In the genomic region with DNA sequence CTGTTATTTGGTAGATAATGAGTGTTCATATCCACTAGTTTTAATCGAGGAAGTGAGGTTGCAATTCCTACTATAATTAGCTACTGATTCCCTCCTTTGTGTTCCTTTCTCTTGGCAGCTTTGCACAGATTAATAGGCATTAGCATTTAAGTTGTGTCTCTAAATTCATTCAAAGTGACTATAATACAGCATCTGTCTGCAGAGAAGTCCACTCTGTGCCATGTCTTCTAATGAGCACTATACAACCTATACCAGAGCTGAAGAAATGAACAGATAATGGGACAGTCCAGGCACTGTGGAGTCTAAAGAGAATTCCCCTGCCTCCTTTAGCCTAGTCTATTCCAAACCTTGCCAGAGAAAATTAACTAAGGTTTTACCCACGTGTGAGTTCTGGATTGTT, we compare ENCODE assay signal across 27 mouse cellular contexts.
A peak's percentile ranks its signal among the peaks of the same experiment; 100 is the strongest.
DNase-seq lines count a peak whose midpoint lies in the region; ATAC-seq and TF ChIP-seq lines count a peak whose summit lies in the region.
"Had no signal": no experiment of that assay in that cellular context is flagged by ENCODE, and none has a peak within 500 bp of the region (broad histone marks: within the 10 kb centered on the region; RNA-seq: fewer than 3 reads in every experiment).

No protein-coding gene starts in this region.

- no peaks in the 10 kb centered on the region for H3K4me1 ChIP-seq in forebrain, embryonic 12.5 days
- no peaks in the 10 kb centered on the region for H3K4me1 ChIP-seq in forebrain, embryonic 11.5 days (replicated peaks; ENCODE audit: control insufficient read depth, insufficient read depth, low read length)
- H3K4me1 ChIP-seq in midbrain, embryonic 13.5 days (replicated peaks), result no peaks in the 10 kb centered on the region
- no peaks in the 10 kb centered on the region for H3K4me1 ChIP-seq in midbrain, embryonic 14.5 days (ENCODE audit: control insufficient read depth, insufficient read depth, low read length)
- peaks cover 12% of the 10 kb centered on the region for H3K4me1 ChIP-seq in forebrain, embryonic 15.5 days
- no peaks in the 10 kb centered on the region; the same call in 1 of the 2 replicates for H3K4me1 ChIP-seq in forebrain, postnatal 0 days (ENCODE audit: insufficient read depth)
- no peaks in the 10 kb centered on the region for H3K4me1 ChIP-seq in intestine, embryonic 15.5 days (replicated peaks)
- H3K4me1 ChIP-seq: embryonic facial prominence, embryonic 13.5 days; embryonic facial prominence, embryonic 15.5 days had no signal

- WGBS in forebrain, embryonic 12.5 days, result 40% methylated on average over 2 of the region's 2 CpGs
- WGBS in forebrain, embryonic 11.5 days, result 47% methylated on average over 2 of the region's 2 CpGs
- WGBS in midbrain, embryonic 13.5 days, result 66% methylated on average over 2 of the region's 2 CpGs
- WGBS in midbrain, embryonic 14.5 days, result 55% methylated on average over 2 of the region's 2 CpGs
- 16% methylated on average over 2 of the region's 2 CpGs for WGBS in forebrain, embryonic 15.5 days
- WGBS in forebrain, postnatal 0 days, result 7% methylated on average over 2 of the region's 2 CpGs
- 83% methylated on average over 2 of the region's 2 CpGs for WGBS in intestine, embryonic 15.5 days

- H3K27me3 ChIP-seq in forebrain, embryonic 12.5 days, result no peaks in the 10 kb centered on the region
- H3K27me3 ChIP-seq in forebrain, embryonic 11.5 days (ENCODE audit: control insufficient read depth, insufficient read depth, low read length), result no peaks in the 10 kb centered on the region
- no peaks in the 10 kb centered on the region for H3K27me3 ChIP-seq in midbrain, embryonic 13.5 days
- no peaks in the 10 kb centered on the region for H3K27me3 ChIP-seq in midbrain, embryonic 14.5 days (ENCODE audit: control insufficient read depth, insufficient read depth, low read length)
- H3K27me3 ChIP-seq in forebrain, embryonic 15.5 days, result no peaks in the 10 kb centered on the region
- no peaks in the 10 kb centered on the region for H3K27me3 ChIP-seq in forebrain, postnatal 0 days (ENCODE audit: insufficient read depth, low read length)
- no peaks in the 10 kb centered on the region for H3K27me3 ChIP-seq in intestine, embryonic 15.5 days (replicated peaks)
- H3K27me3 ChIP-seq: CH12.LX; embryonic facial prominence, embryonic 13.5 days; embryonic facial prominence, embryonic 15.5 days had no signal

- DNase-seq in forebrain, embryonic 11.5 days (ENCODE audit: low spot score), result no peak
- no peak for DNase-seq in midbrain, embryonic 14.5 days
- DNase-seq in forebrain, postnatal 0 days, result no peak
- DNase-seq in right cerebral cortex, postnatal 36 days (ENCODE audit: low spot score in 2 of 2), result no peak
- DNase-seq: adrenal gland, adult 8-10 months; adrenal gland, postnatal 14 days; adrenal gland, postnatal 36 days; B cell, adult 2 months; cerebellum, adult 11 months; cerebellum, adult 18-20 months; cerebellum, adult 8-10 months; cerebellum, adult 9-11 months; cerebellum, postnatal 14 days; cerebellum, postnatal 36 days; embryo, embryonic 11 days had no signal

- peak; percentile 67; the same call in 1 of the 2 replicates for ATAC-seq in forebrain, embryonic 12.5 days (ENCODE audit: low FRiP score)
- ATAC-seq in forebrain, embryonic 11.5 days (replicated peaks; ENCODE audit: low FRiP score), result no peak
- ATAC-seq in midbrain, embryonic 13.5 days, result 0 out of 2 replicates have a peak, but pooled peaks have one; percentile 34
- ATAC-seq in midbrain, embryonic 14.5 days (ENCODE audit: low FRiP score, low TSS enrichment), result no peak
- ATAC-seq in forebrain, embryonic 15.5 days (replicated peaks), result 0 out of 2 replicates have a peak, but pooled peaks have one; percentile 53
- ATAC-seq in forebrain, postnatal 0 days, result peak; percentile 51
- ATAC-seq in intestine, embryonic 15.5 days, result no peak
- ATAC-seq: activated CD4-positive, CD25-positive, alpha-beta regulatory T cell, adult 4 months; CD4-positive, CD25-positive, alpha-beta regulatory T cell, adult 4 months; Patski had no signal

- H3K9me3 ChIP-seq in forebrain, embryonic 12.5 days, result no peaks in the 10 kb centered on the region
- H3K9me3 ChIP-seq in forebrain, embryonic 11.5 days (ENCODE audit: control insufficient read depth, low read length), result no peaks in the 10 kb centered on the region
- H3K9me3 ChIP-seq in midbrain, embryonic 13.5 days, result no peaks in the 10 kb centered on the region
- H3K9me3 ChIP-seq in midbrain, embryonic 14.5 days (ENCODE audit: control insufficient read depth, low read length), result no peaks in the 10 kb centered on the region
- H3K9me3 ChIP-seq in forebrain, embryonic 15.5 days, result no peaks in the 10 kb centered on the region
- no peaks in the 10 kb centered on the region for H3K9me3 ChIP-seq in forebrain, postnatal 0 days (ENCODE audit: low read length)
- no peaks in the 10 kb centered on the region for H3K9me3 ChIP-seq in intestine, embryonic 15.5 days
- H3K9me3 ChIP-seq: embryonic facial prominence, embryonic 13.5 days; embryonic facial prominence, embryonic 15.5 days; G1E had no signal

- H3K4me2 ChIP-seq in forebrain, embryonic 12.5 days, result no peak overlapping the region
- H3K4me2 ChIP-seq in forebrain, embryonic 11.5 days (ENCODE audit: low read depth, low read length, severe bottlenecking), result no peak overlapping the region
- no peak overlapping the region for H3K4me2 ChIP-seq in midbrain, embryonic 13.5 days (replicated peaks)
- no peak overlapping the region for H3K4me2 ChIP-seq in midbrain, embryonic 14.5 days (ENCODE audit: low read length)
- no peak overlapping the region for H3K4me2 ChIP-seq in forebrain, embryonic 15.5 days (replicated peaks)
- H3K4me2 ChIP-seq in forebrain, postnatal 0 days (ENCODE audit: low read depth), result no peak overlapping the region
- H3K4me2 ChIP-seq in intestine, embryonic 15.5 days (replicated peaks), result no peak overlapping the region
- H3K4me2 ChIP-seq: embryonic facial prominence, embryonic 13.5 days; embryonic facial prominence, embryonic 15.5 days had no signal

- H3K36me3 ChIP-seq in forebrain, embryonic 12.5 days (replicated peaks), result no peaks in the 10 kb centered on the region
- no peaks in the 10 kb centered on the region for H3K36me3 ChIP-seq in forebrain, embryonic 11.5 days (ENCODE audit: control insufficient read depth, insufficient read depth, low read length)
- no peaks in the 10 kb centered on the region for H3K36me3 ChIP-seq in midbrain, embryonic 13.5 days
- H3K36me3 ChIP-seq in midbrain, embryonic 14.5 days (ENCODE audit: control insufficient read depth, insufficient read depth, low read length), result no peaks in the 10 kb centered on the region
- H3K36me3 ChIP-seq in forebrain, embryonic 15.5 days, result no peaks in the 10 kb centered on the region
- H3K36me3 ChIP-seq in forebrain, postnatal 0 days (ENCODE audit: insufficient read depth), result no peaks in the 10 kb centered on the region
- H3K36me3 ChIP-seq in intestine, embryonic 15.5 days, result no peaks in the 10 kb centered on the region
- H3K36me3 ChIP-seq: embryonic facial prominence, embryonic 13.5 days; embryonic facial prominence, embryonic 15.5 days; G1E had no signal

- H3K4me3 ChIP-seq in forebrain, embryonic 12.5 days (replicated peaks), result no peak overlapping the region
- H3K4me3 ChIP-seq in forebrain, embryonic 11.5 days (ENCODE audit: low read depth, low read length), result no peak overlapping the region
- H3K4me3 ChIP-seq in midbrain, embryonic 13.5 days (replicated peaks), result no peak overlapping the region
- H3K4me3 ChIP-seq in midbrain, embryonic 14.5 days (replicated peaks; ENCODE audit: low read depth, low read length), result no peak overlapping the region
- H3K4me3 ChIP-seq in forebrain, embryonic 15.5 days, result no peak overlapping the region
- H3K4me3 ChIP-seq in forebrain, postnatal 0 days (ENCODE audit: low read depth, low read length), result no peak overlapping the region
- no peak overlapping the region for H3K4me3 ChIP-seq in intestine, embryonic 15.5 days (replicated peaks)
- H3K4me3 ChIP-seq: embryonic facial prominence, embryonic 13.5 days; embryonic facial prominence, embryonic 15.5 days; erythroblast, embryonic 14.5 days had no signal

- no peak overlapping the region for H3K27ac ChIP-seq in forebrain, embryonic 12.5 days
- no peak overlapping the region for H3K27ac ChIP-seq in forebrain, embryonic 11.5 days (ENCODE audit: low read depth, low read length)
- H3K27ac ChIP-seq in midbrain, embryonic 13.5 days, result no peak overlapping the region
- no peak overlapping the region for H3K27ac ChIP-seq in midbrain, embryonic 14.5 days (replicated peaks; ENCODE audit: low read depth, low read length)
- H3K27ac ChIP-seq in forebrain, embryonic 15.5 days (replicated peaks), result 0 out of 2 replicates have a peak overlapping the region, but pooled peaks have one; percentile 8
- H3K27ac ChIP-seq in forebrain, postnatal 0 days (ENCODE audit: low read depth, low read length), result no peak overlapping the region
- H3K27ac ChIP-seq in intestine, embryonic 15.5 days, result no peak overlapping the region
- H3K27ac ChIP-seq: embryonic facial prominence, embryonic 13.5 days; embryonic facial prominence, embryonic 15.5 days had no signal

- H3K9ac ChIP-seq in forebrain, embryonic 12.5 days, result no peak overlapping the region
- no peak overlapping the region for H3K9ac ChIP-seq in forebrain, embryonic 11.5 days (ENCODE audit: low read length)
- H3K9ac ChIP-seq in midbrain, embryonic 13.5 days (replicated peaks), result no peak overlapping the region
- no peak overlapping the region for H3K9ac ChIP-seq in midbrain, embryonic 14.5 days (replicated peaks; ENCODE audit: low read length)
- no peak overlapping the region for H3K9ac ChIP-seq in forebrain, embryonic 15.5 days (replicated peaks)
- no peak overlapping the region for H3K9ac ChIP-seq in forebrain, postnatal 0 days
- no peak overlapping the region for H3K9ac ChIP-seq in intestine, embryonic 15.5 days
- H3K9ac ChIP-seq: embryonic facial prominence, embryonic 13.5 days; embryonic facial prominence, embryonic 15.5 days had no signal

- no peak for TF ChIP-seq CTCF in forebrain, postnatal 0 days (IDR thresholded peaks at IDR 0.05; ENCODE audit: low read depth)

Comparison
In these comparisons a context has a peak if more than half of its experiments do, and no peak if none do; other contexts are left out.
1. ATAC-seq: peak in forebrain, embryonic 12.5 days (single experiment), midbrain, embryonic 13.5 days (single experiment), forebrain, embryonic 15.5 days (single experiment) and forebrain, postnatal 0 days (single experiment); none in forebrain, embryonic 11.5 days (single experiment), midbrain, embryonic 14.5 days (single experiment) and intestine, embryonic 15.5 days (single experiment).